Mouse (Mus musculus): ENCODE measurements around the gene Zar1l. TPM values are rescaled to one million over a fixed set of nuclear protein-coding genes. Genes with fewer than 3 reads are reported as not detected.
"Not testable (repeated sequence)": the region's sequence is repeated elsewhere in the genome, so short reads cannot be mapped to it uniquely, and the experiment has no call there.

Gene Zar1l
- polyA plus RNA-seq, 1 experiment from 2014 or later: not detected

GRCm38 (mm10) chr5:150510451-150511225 is 7.3 kb downstream of the Zar1l start:
- ATAC-seq (ENCODE audit: low read depth): no peak
- WGBS (ENCODE audit: insufficient replicate concordance): 56% methylated on average over 6 of the region's 6 CpGs
- no peak overlapping the region for H3K27ac ChIP-seq (ENCODE audit: low read length)
- H3K4me1 ChIP-seq (ENCODE audit: control insufficient read depth, low read depth, low read length): no peaks in the 10 kb centered on the region
- no peaks in the 10 kb centered on the region for H3K9me3 ChIP-seq (replicated peaks; ENCODE audit: control insufficient read depth, low read length)
- H3K4me2 ChIP-seq (ENCODE audit: low read depth, low read length): no peak overlapping the region
- no peak overlapping the region for H3K9ac ChIP-seq (ENCODE audit: low read depth, low read length)
- H3K36me3 ChIP-seq (ENCODE audit: control insufficient read depth, insufficient read depth): no peaks in the 10 kb centered on the region
- no peaks in the 10 kb centered on the region for H3K27me3 ChIP-seq (ENCODE audit: control insufficient read depth, insufficient read depth, low read depth, low read length)
- H3K4me3 ChIP-seq (ENCODE audit: low read depth, low read length): no peak overlapping the region

GRCm38 (mm10) chr5:150495792-150496191 is 22.2 kb downstream of the Zar1l start:
- no peak overlapping the region for H3K4me2 ChIP-seq (ENCODE audit: low read depth, low read length)
- no peaks in the 10 kb centered on the region for H3K4me1 ChIP-seq (ENCODE audit: control insufficient read depth, low read depth, low read length)
- WGBS (ENCODE audit: insufficient replicate concordance): 31% methylated on average over 6 of the region's 6 CpGs
- no peaks in the 10 kb centered on the region for H3K27me3 ChIP-seq (ENCODE audit: control insufficient read depth, insufficient read depth, low read depth, low read length)
- no peak for ATAC-seq (ENCODE audit: low read depth)
- no peak overlapping the region for H3K27ac ChIP-seq (ENCODE audit: low read length)
- H3K9me3 ChIP-seq (replicated peaks; ENCODE audit: control insufficient read depth, low read length): no peaks in the 10 kb centered on the region
- H3K4me3 ChIP-seq (ENCODE audit: low read depth, low read length): no peak overlapping the region
- no peaks in the 10 kb centered on the region for H3K36me3 ChIP-seq (ENCODE audit: control insufficient read depth, insufficient read depth)
- no peak overlapping the region for H3K9ac ChIP-seq (ENCODE audit: low read depth, low read length)

DNA sequence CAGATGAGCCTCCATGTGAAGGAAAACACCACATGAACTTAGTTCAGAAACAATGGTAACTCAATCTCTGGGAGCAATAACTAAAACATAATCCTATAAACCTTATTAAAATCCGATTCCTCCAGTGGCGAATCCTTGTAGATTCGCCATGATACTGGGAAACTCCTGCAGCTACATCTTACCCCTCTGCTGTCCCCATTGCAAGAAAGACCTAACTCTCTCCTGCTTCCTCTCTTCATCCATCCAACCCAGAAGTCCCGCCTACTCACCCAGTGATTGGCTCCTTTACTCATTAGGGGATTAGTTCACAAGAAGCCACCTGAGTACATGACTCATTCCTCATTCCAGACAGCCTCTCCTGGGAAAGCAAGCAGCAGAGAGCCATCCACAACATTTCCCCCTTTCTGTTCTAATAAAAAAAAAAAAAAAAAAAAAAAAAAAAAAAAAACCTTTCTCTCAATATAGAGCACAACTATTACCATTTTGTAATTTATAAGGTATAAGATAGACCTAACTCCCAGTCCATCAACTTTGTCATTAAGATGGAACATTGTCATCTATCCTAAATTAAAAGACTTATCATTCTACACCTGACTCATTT is 26.3 kb downstream of the Zar1l start:
- not testable (repeated sequence) for H3K9ac ChIP-seq (ENCODE audit: low read depth, low read length); H3K9me3 ChIP-seq (replicated peaks; ENCODE audit: control insufficient read depth, low read length); H3K27ac ChIP-seq (ENCODE audit: low read length); H3K4me1 ChIP-seq (ENCODE audit: control insufficient read depth, low read depth, low read length); H3K4me3 ChIP-seq (ENCODE audit: low read depth, low read length); H3K27me3 ChIP-seq (ENCODE audit: control insufficient read depth, insufficient read depth, low read depth, low read length); H3K4me2 ChIP-seq (ENCODE audit: low read depth, low read length); H3K36me3 ChIP-seq (ENCODE audit: control insufficient read depth, insufficient read depth); ATAC-seq (ENCODE audit: low read depth)
- WGBS (ENCODE audit: insufficient replicate concordance): 66% methylated on average over 4 of the region's 4 CpGs

- no peaks in the 10 kb centered on the region for H3K9me3 ChIP-seq (replicated peaks; ENCODE audit: control insufficient read depth, low read length)
- H3K4me2 ChIP-seq (ENCODE audit: low read depth, low read length): no peak overlapping the region
- H3K9ac ChIP-seq (ENCODE audit: low read depth, low read length): no peak overlapping the region
- no peaks in the 10 kb centered on the region for H3K36me3 ChIP-seq (ENCODE audit: control insufficient read depth, insufficient read depth)
- no peak overlapping the region for H3K27ac ChIP-seq (ENCODE audit: low read length)
- no peak for ATAC-seq (ENCODE audit: low read depth)
- no peak overlapping the region for H3K4me3 ChIP-seq (ENCODE audit: low read depth, low read length)
- no peaks in the 10 kb centered on the region for H3K27me3 ChIP-seq (ENCODE audit: control insufficient read depth, insufficient read depth, low read depth, low read length)
- no peaks in the 10 kb centered on the region for H3K4me1 ChIP-seq (ENCODE audit: control insufficient read depth, low read depth, low read length)
- WGBS (ENCODE audit: insufficient replicate concordance): 64% methylated on average over 8 of the region's 8 CpGs
Measured at GRCm38 (mm10) chr5:150490821-150491220, 27.1 kb downstream of the Zar1l start.

DNA sequence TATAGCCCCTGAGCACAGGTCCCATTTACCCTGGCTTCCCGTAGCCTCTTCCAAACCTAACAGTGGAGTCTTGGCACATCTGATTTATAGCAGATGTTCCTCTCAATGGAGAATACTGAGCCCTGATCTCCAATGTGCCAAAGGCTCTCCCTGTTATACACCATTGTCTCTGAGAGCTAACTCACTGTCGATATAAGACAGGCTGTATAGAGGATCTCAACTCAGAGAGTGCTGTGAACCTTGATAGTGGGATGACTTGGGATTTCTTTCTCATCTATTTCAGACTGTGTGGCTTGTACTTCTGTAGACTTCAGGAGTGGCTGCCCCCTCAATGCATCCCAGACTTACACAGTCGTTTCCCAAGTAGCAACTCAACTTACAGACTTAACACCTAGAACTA is 27.7 kb downstream of the Zar1l start:
- H3K4me1 ChIP-seq (ENCODE audit: control insufficient read depth, low read depth, low read length): no peaks in the 10 kb centered on the region
- ATAC-seq (ENCODE audit: low read depth): no peak
- no peak overlapping the region for H3K4me2 ChIP-seq (ENCODE audit: low read depth, low read length)
- 66% methylated on average over 3 of the region's 3 CpGs for WGBS (ENCODE audit: insufficient replicate concordance)
- no peak overlapping the region for H3K9ac ChIP-seq (ENCODE audit: low read depth, low read length)
- H3K27ac ChIP-seq (ENCODE audit: low read length): no peak overlapping the region
- H3K4me3 ChIP-seq (ENCODE audit: low read depth, low read length): no peak overlapping the region
- H3K9me3 ChIP-seq (replicated peaks; ENCODE audit: control insufficient read depth, low read length): no peaks in the 10 kb centered on the region
- H3K36me3 ChIP-seq (ENCODE audit: control insufficient read depth, insufficient read depth): no peaks in the 10 kb centered on the region
- H3K27me3 ChIP-seq (ENCODE audit: control insufficient read depth, insufficient read depth, low read depth, low read length): no peaks in the 10 kb centered on the region

- no peak overlapping the region for H3K9ac ChIP-seq (ENCODE audit: low read depth, low read length)
- no peaks in the 10 kb centered on the region for H3K4me1 ChIP-seq (ENCODE audit: control insufficient read depth, low read depth, low read length)
- 50% methylated on average over 3 of the region's 3 CpGs for WGBS (ENCODE audit: insufficient replicate concordance)
- no peak for ATAC-seq (ENCODE audit: low read depth)
- H3K27ac ChIP-seq (ENCODE audit: low read length): no peak overlapping the region
- H3K4me2 ChIP-seq (ENCODE audit: low read depth, low read length): no peak overlapping the region
- no peaks in the 10 kb centered on the region for H3K27me3 ChIP-seq (ENCODE audit: control insufficient read depth, insufficient read depth, low read depth, low read length)
- no peaks in the 10 kb centered on the region for H3K9me3 ChIP-seq (replicated peaks; ENCODE audit: control insufficient read depth, low read length)
- no peak overlapping the region for H3K4me3 ChIP-seq (ENCODE audit: low read depth, low read length)
- no peaks in the 10 kb centered on the region for H3K36me3 ChIP-seq (ENCODE audit: control insufficient read depth, insufficient read depth)
Measured at GRCm38 (mm10) chr5:150485198-150485597, 32.8 kb downstream of the Zar1l start.

DNA sequence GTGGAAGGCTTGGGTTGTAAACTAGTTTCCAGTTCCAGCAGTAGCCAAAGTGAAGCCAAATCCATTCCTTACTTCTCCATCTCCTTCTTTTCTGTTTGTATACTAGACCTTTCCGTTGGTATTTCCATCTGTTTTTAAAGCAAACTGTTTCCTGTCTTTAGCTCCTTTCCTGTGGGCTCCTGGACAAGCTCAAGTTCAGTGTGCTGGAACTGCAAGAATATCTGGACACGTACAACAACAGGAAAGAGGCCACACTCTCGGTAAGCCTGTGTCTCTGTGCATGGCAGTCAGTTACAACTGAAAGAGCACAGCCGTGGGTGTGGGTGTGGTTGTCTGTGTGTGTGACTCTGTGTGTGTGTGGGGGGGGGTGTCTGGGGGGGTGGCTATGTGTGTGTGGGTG is 39.4 kb downstream of the Zar1l start:
- no peaks in the 10 kb centered on the region for H3K4me1 ChIP-seq (ENCODE audit: control insufficient read depth, low read depth, low read length)
- H3K27ac ChIP-seq (ENCODE audit: low read length): no peak overlapping the region
- H3K4me2 ChIP-seq (ENCODE audit: low read depth, low read length): no peak overlapping the region
- 0 out of 2 replicates have a peak, but pooled peaks have one; percentile 11 for ATAC-seq (ENCODE audit: low read depth)
- no peaks in the 10 kb centered on the region for H3K36me3 ChIP-seq (ENCODE audit: control insufficient read depth, insufficient read depth)
- H3K9me3 ChIP-seq (replicated peaks; ENCODE audit: control insufficient read depth, low read length): no peaks in the 10 kb centered on the region
- 14% methylated on average over 4 of the region's 4 CpGs for WGBS (ENCODE audit: insufficient replicate concordance)
- H3K4me3 ChIP-seq (ENCODE audit: low read depth, low read length): no peak overlapping the region
- H3K27me3 ChIP-seq (ENCODE audit: control insufficient read depth, insufficient read depth, low read depth, low read length): no peaks in the 10 kb centered on the region
- no peak overlapping the region for H3K9ac ChIP-seq (ENCODE audit: low read depth, low read length)

DNA sequence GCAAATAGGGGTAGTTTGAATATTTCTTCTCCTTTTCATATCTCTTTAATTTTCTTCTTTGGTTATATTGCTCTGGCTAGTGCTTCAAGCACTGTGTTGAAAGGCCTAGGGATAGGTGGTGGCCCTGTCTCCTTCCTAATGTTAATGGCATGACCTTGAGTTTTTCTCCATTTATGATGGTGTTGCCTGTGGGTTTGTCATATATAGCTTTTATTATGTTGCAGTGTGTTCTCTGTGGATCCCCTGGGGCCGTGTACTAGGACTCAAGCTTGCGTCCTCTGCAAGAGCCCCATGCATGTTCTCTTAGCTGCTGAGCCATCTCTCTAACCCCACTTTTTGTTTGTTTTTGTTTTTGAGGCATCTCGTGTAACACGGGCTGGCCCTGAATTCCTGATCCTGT is 40.6 kb downstream of the Zar1l start:
- Histone ChIP-seq H3K36me3 (ENCODE audit: control insufficient read depth, insufficient read depth) (peaks cover 2% of the 10 kb centered on the region; the same call in 1 of the 2 replicates), H3K27me3 (ENCODE audit: control insufficient read depth, insufficient read depth, low read depth, low read length) (no peaks in the 10 kb centered on the region), H3K4me3 (ENCODE audit: low read depth, low read length) (no peak overlapping the region), H3K9ac (ENCODE audit: low read depth, low read length) (no peak overlapping the region), H3K4me1 (ENCODE audit: control insufficient read depth, low read depth, low read length) (no peaks in the 10 kb centered on the region), H3K9me3 (replicated peaks; ENCODE audit: control insufficient read depth, low read length) (no peaks in the 10 kb centered on the region), H3K4me2 (ENCODE audit: low read depth, low read length) (no peak overlapping the region), H3K27ac (ENCODE audit: low read length) (no peak overlapping the region)
- ATAC-seq (ENCODE audit: low read depth): no peak
- WGBS (ENCODE audit: insufficient replicate concordance): 60% methylated on average over 4 of the region's 4 CpGs

DNA sequence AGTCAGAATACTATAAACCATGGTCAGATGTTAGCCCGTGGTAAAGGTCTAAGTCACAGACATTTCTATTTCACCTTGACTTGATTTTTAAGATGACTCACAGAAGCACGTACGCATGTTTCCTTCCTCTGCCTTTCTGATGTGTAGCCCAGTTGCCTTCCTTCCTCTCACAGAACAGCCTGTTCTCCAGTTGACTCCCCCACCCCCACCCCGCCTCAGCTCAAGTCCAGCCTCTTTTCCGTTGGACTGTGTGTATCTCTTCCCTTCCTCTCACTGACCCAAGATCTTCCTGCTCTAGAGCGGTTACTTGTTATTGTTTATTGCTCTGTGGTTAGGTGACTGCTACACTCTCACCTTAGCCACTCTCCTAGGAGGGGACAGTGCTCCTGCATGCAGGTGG is 49.5 kb downstream of the Zar1l start:
- no peak overlapping the region for H3K9ac ChIP-seq (ENCODE audit: low read depth, low read length)
- peaks cover 2% of the 10 kb centered on the region; the same call in 1 of the 2 replicates for H3K36me3 ChIP-seq (ENCODE audit: control insufficient read depth, insufficient read depth)
- WGBS (ENCODE audit: insufficient replicate concordance): 17% methylated on average over 6 of the region's 6 CpGs
- H3K27me3 ChIP-seq (ENCODE audit: control insufficient read depth, insufficient read depth, low read depth, low read length): no peaks in the 10 kb centered on the region
- H3K9me3 ChIP-seq (replicated peaks; ENCODE audit: control insufficient read depth, low read length): no peaks in the 10 kb centered on the region
- no peaks in the 10 kb centered on the region; the same call in 1 of the 2 replicates for H3K4me1 ChIP-seq (ENCODE audit: control insufficient read depth, low read depth, low read length)
- H3K4me2 ChIP-seq (ENCODE audit: low read depth, low read length): no peak overlapping the region
- ATAC-seq (ENCODE audit: low read depth): peak; percentile 56
- H3K27ac ChIP-seq (ENCODE audit: low read length): no peak overlapping the region
- H3K4me3 ChIP-seq (ENCODE audit: low read depth, low read length): no peak overlapping the region

All from liver, embryonic 16.5 days (tissue).